Mouse (Mus musculus) brain, embryonic 18.5 days (tissue): ENCODE results near the gene Apoc4.

Experiments used
- DNase-seq: peaks from one replicate; pipeline ENCODE4 v3.0.0-alpha.2; 2012; ENCODE audit warnings: low read depth, low spot score

The Apoc4 gene

GRCm38 (mm10) chr7:19628536-19629360 lies 52.5 kb downstream of the Apoc4 start:
- peak; percentile 50 for DNase-seq

GRCm38 (mm10) chr7:19628192-19628535 lies 53.1 kb downstream of the Apoc4 start:
- DNase-seq = no peak
